Comparison of ENCODE assay signal across 14 mouse cellular contexts in the genomic region with DNA sequence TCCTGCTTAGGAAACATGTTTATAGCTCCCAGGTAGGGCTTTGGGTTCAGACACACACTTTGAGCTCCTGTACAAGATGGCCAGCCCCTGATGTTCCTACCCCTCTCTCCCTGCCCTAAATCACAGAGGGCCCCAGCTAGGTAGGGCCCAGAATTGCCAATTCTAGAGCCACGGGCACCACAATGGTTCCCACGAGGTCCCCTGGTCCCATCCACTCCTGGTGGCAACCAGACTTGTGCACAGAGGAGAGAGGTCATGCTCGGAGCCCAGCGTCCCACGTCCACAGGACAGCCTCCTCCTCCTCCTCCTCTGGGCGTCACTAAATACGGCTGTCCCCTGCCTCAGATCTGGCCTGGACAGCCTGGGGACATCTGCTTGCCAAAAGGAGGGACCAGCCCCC. TPM values are rescaled to one million over a fixed set of nuclear protein-coding genes. Genes with fewer than 3 reads are reported as not detected.
DNase-seq lines count a peak whose midpoint lies in the region; ATAC-seq and TF ChIP-seq lines count a peak whose summit lies in the region.
"Had no signal": no experiment of that assay in that cellular context is flagged by ENCODE, and none has a peak within 500 bp of the region (broad histone marks: within the 10 kb centered on the region; RNA-seq: fewer than 3 reads in every experiment).

No protein-coding gene starts in this region.

- H3K9ac ChIP-seq in hindbrain, embryonic 13.5 days = peak overlapping the region; percentile 1
- peak overlapping the region; percentile 37; the same call in 1 of the 2 replicates for H3K9ac ChIP-seq in midbrain, embryonic 13.5 days (replicated peaks)
- H3K9ac ChIP-seq: liver, postnatal 0 days had no signal

- WGBS in forebrain, embryonic 10.5 days = 64% methylated on average over 7 of the region's 7 CpGs
- 53% methylated on average over 7 of the region's 7 CpGs for WGBS in hindbrain, embryonic 13.5 days
- WGBS in midbrain, embryonic 13.5 days = 54% methylated on average over 7 of the region's 7 CpGs

- H3K4me2 ChIP-seq in hindbrain, embryonic 13.5 days = no peak overlapping the region; the same call in 1 of the 2 replicates
- no peak overlapping the region; the same call in 1 of the 2 replicates for H3K4me2 ChIP-seq in midbrain, embryonic 13.5 days (replicated peaks)

- H3K27me3 ChIP-seq in E14TG2a.4 (ENCODE audit: insufficient read depth, low read length) = peaks cover 16% of the 10 kb centered on the region; the same call in 1 of the 2 replicates
- H3K27me3 ChIP-seq in forebrain, embryonic 10.5 days (ENCODE audit: poor library complexity, severe bottlenecking) = no peaks in the 10 kb centered on the region
- no peaks in the 10 kb centered on the region for H3K27me3 ChIP-seq in hindbrain, embryonic 13.5 days
- H3K27me3 ChIP-seq in midbrain, embryonic 13.5 days = no peaks in the 10 kb centered on the region

- DNase-seq in forebrain, embryonic 10.5 days (ENCODE audit: extremely low spot score, low spot score) = no peak
- no peak for DNase-seq in cerebellum, postnatal 14 days
- DNase-seq in cerebellum, postnatal 36 days = no peak
- no peak for DNase-seq in frontal cortex, postnatal 10 days (ENCODE audit: low spot score in 2 of 2)
- DNase-seq: cerebellum, adult 18-20 months; kidney, adult 18-20 months; layer of hippocampus, adult 9-11 months; left cerebral cortex, postnatal 4 days; liver, postnatal 0 days; thymus, postnatal 36 days had no signal

- peak overlapping the region; percentile 87 for H3K27ac ChIP-seq in forebrain, embryonic 10.5 days
- peak overlapping the region; percentile 91 for H3K27ac ChIP-seq in hindbrain, embryonic 13.5 days
- H3K27ac ChIP-seq in midbrain, embryonic 13.5 days = peak overlapping the region; percentile 92

- no peak for ATAC-seq in hindbrain, embryonic 13.5 days (ENCODE audit: low FRiP score)
- no peak for ATAC-seq in midbrain, embryonic 13.5 days
- ATAC-seq: CD4-positive, CD25-positive, alpha-beta regulatory T cell, adult 4 months; liver, postnatal 0 days had no signal

- peaks cover 85% of the 10 kb centered on the region for H3K4me1 ChIP-seq in E14TG2a.4 (replicated peaks; ENCODE audit: low read depth, low read length)
- peaks cover 89% of the 10 kb centered on the region for H3K4me1 ChIP-seq in forebrain, embryonic 10.5 days
- H3K4me1 ChIP-seq in hindbrain, embryonic 13.5 days (replicated peaks) = peaks cover 87% of the 10 kb centered on the region
- H3K4me1 ChIP-seq in midbrain, embryonic 13.5 days (replicated peaks) = peaks cover 88% of the 10 kb centered on the region

- TF ChIP-seq CTCF in E14TG2a.4 (conservative IDR thresholded peaks at IDR 0.05; ENCODE audit: low read length) = no peak

- H3K36me3 ChIP-seq in E14TG2a.4 (ENCODE audit: insufficient read depth, low read length) = no peaks in the 10 kb centered on the region
- peaks cover 38% of the 10 kb centered on the region for H3K36me3 ChIP-seq in forebrain, embryonic 10.5 days (replicated peaks)
- H3K36me3 ChIP-seq in hindbrain, embryonic 13.5 days = peaks cover 30% of the 10 kb centered on the region
- peaks cover 32% of the 10 kb centered on the region for H3K36me3 ChIP-seq in midbrain, embryonic 13.5 days

- peak overlapping the region; percentile 67; the same call in 1 of the 2 replicates for H3K4me3 ChIP-seq in E14TG2a.4 (replicated peaks; ENCODE audit: low read length)
- peak overlapping the region; percentile 40 for H3K4me3 ChIP-seq in forebrain, embryonic 10.5 days
- H3K4me3 ChIP-seq in hindbrain, embryonic 13.5 days = no peak overlapping the region
- no peak overlapping the region for H3K4me3 ChIP-seq in midbrain, embryonic 13.5 days (replicated peaks)

- H3K9me3 ChIP-seq in E14TG2a.4 (ENCODE audit: low read length) = peaks cover 11% of the 10 kb centered on the region; the same call in 1 of the 2 replicates
- no peaks in the 10 kb centered on the region for H3K9me3 ChIP-seq in forebrain, embryonic 10.5 days
- H3K9me3 ChIP-seq in hindbrain, embryonic 13.5 days = no peaks in the 10 kb centered on the region
- H3K9me3 ChIP-seq in midbrain, embryonic 13.5 days = no peaks in the 10 kb centered on the region

RNA-seq across cellular contexts. Expression of gene Cryba4, which starts 36.0 kb away (rescaled TPM):
- 0.48 TPM in 1 of 2 replicates, not detected in the other for polyA plus RNA-seq in forebrain, embryonic 10.5 days (2016; fragmentation: Nextera tagmentation; extraction: Ambion mirVana)
- polyA plus RNA-seq in hindbrain, embryonic 13.5 days (2015; fragmentation: Nextera tagmentation; extraction: Ambion mirVana) = 1.9 and 3.3 TPM in 2 replicates
- 1.6 and 1.7 TPM in 2 replicates for polyA plus RNA-seq in midbrain, embryonic 13.5 days (2015; fragmentation: Nextera tagmentation; extraction: Ambion mirVana)

RNA-seq across cellular contexts. Expression of gene Crybb1, which starts 39.3 kb away (rescaled TPM):
- 0.30 TPM in 1 of 2 replicates, not detected in the other for polyA plus RNA-seq in forebrain, embryonic 10.5 days (2016; fragmentation: Nextera tagmentation; extraction: Ambion mirVana)
- polyA plus RNA-seq in hindbrain, embryonic 13.5 days (2015; fragmentation: Nextera tagmentation; extraction: Ambion mirVana) = 5.2 and 5.5 TPM in 2 replicates
- polyA plus RNA-seq in midbrain, embryonic 13.5 days (2015; fragmentation: Nextera tagmentation; extraction: Ambion mirVana) = 2.7 and 3.3 TPM in 2 replicates
- polyA plus RNA-seq: CD4-positive, CD25-positive, alpha-beta regulatory T cell, adult 4 months had no signal

Comparison
In these comparisons a context has a peak if more than half of its experiments do, and no peak if none do; other contexts are left out.
1. H3K4me3 ChIP-seq: peak in E14TG2a.4 (single experiment) and forebrain, embryonic 10.5 days (single experiment); none in hindbrain, embryonic 13.5 days (single experiment) and midbrain, embryonic 13.5 days (single experiment).
2. Peak in every context shown above with its lines, with median percentiles within 50 percentile points of each other: H3K27ac ChIP-seq.